Mouse (Mus musculus) megakaryocyte, embryonic 14.5 days (primary cell): ENCODE data around the gene Sppl3.

Experiments
- FLI1 ChIP-seq: IDR thresholded peaks from 2 replicates; pipeline ENCODE4 v1.6.1; 2012; ENCODE audit warnings: low read length, inconsistent platforms, mixed read lengths
- GATA1 ChIP-seq: IDR thresholded peaks from 3 replicates; pipeline ENCODE4 v1.6.1; 2012; ENCODE audit warnings: mixed read lengths, low read length, inconsistent platforms, borderline replicate concordance

DNA sequence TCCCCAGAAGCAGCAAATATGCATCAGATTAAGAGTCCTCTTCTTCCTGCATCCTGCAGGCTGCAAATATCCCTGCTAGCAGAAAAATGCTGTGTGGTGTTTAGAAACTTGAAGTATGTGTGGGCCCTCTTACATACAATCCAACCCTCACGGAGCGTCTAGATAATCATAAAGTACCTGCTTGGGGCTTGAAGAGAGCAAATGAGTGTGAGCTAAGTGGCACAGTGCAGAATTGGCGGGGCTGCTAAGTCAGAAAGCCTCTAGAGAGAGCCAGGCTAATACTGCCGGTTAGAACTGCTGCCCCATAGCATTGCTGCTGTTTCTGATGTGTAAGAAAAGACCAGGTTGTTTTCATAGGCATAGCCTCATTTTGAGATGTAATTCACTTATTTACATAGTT, 18.0 kb downstream of the Sppl3 start:
- TF ChIP-seq GATA1 (no peak), FLI1 (no peak)
